Mouse (Mus musculus) spleen, adult 2 months (tissue): ENCODE results near the gene Man2a2. TPM values are rescaled to one million over a fixed set of nuclear protein-coding genes. Genes with fewer than 3 reads are reported as not detected.

Experiments used
- DNase-seq, 2 experiments: peaks; one replicate each; pipeline versions ENCODE4 v3.0.0 to v3.0.0-alpha.2; 2012 to 2021; ENCODE audit warnings: low spot score in 2 of 2, low read depth in 1 of 2
- H3K27ac ChIP-seq: fragments of 200-500 bp; 2 replicates; pipeline ENCODE4 v1.5.1; 2012; ENCODE audit warnings: low read length, inconsistent platforms; ENCODE audit not compliant: insufficient read depth
- H3K27me3 ChIP-seq: fragments of 200-500 bp; 2 replicates; pipeline ENCODE4 v1.6.1; 2012; ENCODE audit warnings: mild to moderate bottlenecking, moderate library complexity, low read length, inconsistent platforms; ENCODE audit not compliant: control insufficient read depth, insufficient read depth
- H3K36me3 ChIP-seq: fragments of 200-500 bp; 2 replicates; pipeline ENCODE4 v1.6.1; 2012; ENCODE audit warnings: mild to moderate bottlenecking, low read length, inconsistent platforms; ENCODE audit not compliant: control insufficient read depth, insufficient read depth
- H3K4me1 ChIP-seq: fragments of 200-500 bp; 2 replicates; pipeline ENCODE4 v1.6.1; 2011; ENCODE audit warnings: inconsistent platforms; ENCODE audit not compliant: control insufficient read depth, insufficient read depth, insufficient read length
- H3K4me3 ChIP-seq: fragments of 200-500 bp; 2 replicates; pipeline ENCODE4 v1.5.1; 2011; ENCODE audit warnings: mild to moderate bottlenecking, inconsistent platforms; ENCODE audit not compliant: insufficient read depth, insufficient read length; ENCODE audit errors: extremely low read depth
- CTCF ChIP-seq: fragments of 200-500 bp; IDR thresholded peaks from 2 replicates; pipeline ENCODE4 v1.5.1; 2011; ENCODE audit warnings: mild to moderate bottlenecking, inconsistent platforms; ENCODE audit not compliant: insufficient read depth, insufficient read length, insufficient replicate concordance; ENCODE audit errors: extremely low read depth
- POLR2A ChIP-seq: fragments of 200-500 bp; IDR thresholded peaks from 2 replicates; pipeline ENCODE4 v1.6.1; 2011; ENCODE audit warnings: low read depth, low read length, inconsistent platforms
- WGBS: fragments of 180-500 bp; shearing (Covaris S2); methylation state at CpG from one replicate; pipeline ENCODE4 v1.1.7; 2018; 5-methylcytosine and 5-hydroxymethylcytosine counted together
- polyA plus RNA-seq: library from polyadenylated mRNA; depleted of rRNA; stranded (reverse); fragments of >200 nt; gene quantifications from 2 replicates; pipeline ENCODE4 v1.2.3, GENCODE M21; 2012

Man2a2 gene
- polyA plus RNA-seq, 1 experiment: 98.3 TPM

DNA sequence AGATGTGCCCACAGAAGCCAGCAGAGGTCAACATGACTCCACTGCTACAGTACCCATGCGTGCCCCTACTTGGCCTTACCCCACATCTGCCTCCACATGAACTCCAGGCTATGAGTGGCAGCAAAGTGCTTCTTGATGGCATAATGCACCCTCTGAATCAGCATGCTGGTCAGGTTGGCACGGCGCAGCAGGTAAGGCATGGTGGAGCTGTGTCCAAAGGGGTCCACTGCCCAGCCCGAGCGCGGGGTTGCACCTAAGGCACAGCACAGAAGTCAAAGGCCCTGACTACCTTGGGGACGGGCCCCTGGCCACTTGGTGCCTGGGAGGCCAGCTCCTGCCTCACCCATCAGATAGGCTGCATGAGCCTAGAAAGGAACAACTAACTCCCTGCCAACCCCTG, 3.9 kb downstream of the Man2a2 start:
- H3K36me3 ChIP-seq: peaks cover 25% of the 10 kb centered on the region
- H3K27ac ChIP-seq: no peak overlapping the region
- 98% methylated on average over 7 of the region's 7 CpGs for WGBS
- no peaks in the 10 kb centered on the region for H3K27me3 ChIP-seq
- H3K4me1 ChIP-seq: peaks cover 17% of the 10 kb centered on the region; the same call in 1 of the 2 replicates
- DNase-seq: no peak
- H3K4me3 ChIP-seq: no peak overlapping the region
- TF ChIP-seq CTCF: no peak
- TF ChIP-seq POLR2A: no peak

DNA sequence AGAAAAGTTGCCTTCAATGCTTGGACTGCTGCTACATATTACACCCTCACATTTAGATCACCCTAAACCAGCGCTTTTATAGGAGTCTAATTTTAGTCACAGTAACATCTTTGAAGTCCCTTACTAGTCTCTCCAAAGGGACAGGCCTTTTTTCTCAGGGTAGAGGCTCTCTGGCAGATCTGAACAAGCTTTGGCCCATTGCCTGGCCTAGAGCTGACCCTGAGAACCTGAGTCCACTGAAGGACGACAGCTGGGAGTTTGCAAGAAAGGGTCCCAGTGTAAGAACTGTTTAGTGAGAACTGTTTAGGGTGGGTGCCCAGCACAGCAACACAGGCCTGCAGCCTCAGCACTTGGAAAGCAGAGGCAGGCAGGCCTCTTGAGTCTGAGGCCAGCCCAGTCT, 5.4 kb downstream of the Man2a2 start:
- no peak for TF ChIP-seq CTCF
- TF ChIP-seq POLR2A: no peak
- H3K36me3 ChIP-seq: peaks cover 34% of the 10 kb centered on the region
- no peaks in the 10 kb centered on the region for H3K27me3 ChIP-seq
- DNase-seq: no peak
- H3K4me1 ChIP-seq: peaks cover 17% of the 10 kb centered on the region; the same call in 1 of the 2 replicates
- 88% methylated on average over 2 of the region's 2 CpGs for WGBS
- H3K4me3 ChIP-seq: no peak overlapping the region
- no peak overlapping the region for H3K27ac ChIP-seq

DNA sequence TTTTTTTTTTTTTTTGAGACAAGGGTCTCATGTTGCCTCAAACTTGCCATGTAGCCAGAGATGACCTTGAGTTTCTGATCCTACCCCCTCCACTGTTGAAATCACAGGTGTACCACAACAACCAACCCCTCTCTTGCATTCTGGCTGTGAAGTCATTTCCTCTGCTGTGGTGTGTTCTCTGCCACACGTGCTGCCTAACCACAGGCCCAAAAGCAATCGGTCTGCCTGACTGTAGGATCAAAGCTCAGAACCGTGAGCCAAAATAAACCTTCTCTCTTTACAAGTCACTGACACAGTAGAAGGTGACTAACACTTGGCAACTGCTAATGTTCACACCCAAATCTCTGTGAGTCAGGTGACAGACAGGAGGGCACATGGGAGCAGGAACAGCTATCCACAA, 10.7 kb downstream of the Man2a2 start:
- no peaks in the 10 kb centered on the region for H3K4me1 ChIP-seq
- no peak overlapping the region for H3K27ac ChIP-seq
- DNase-seq: no peak
- no peak overlapping the region for H3K4me3 ChIP-seq
- no peak for TF ChIP-seq CTCF
- no peak for TF ChIP-seq POLR2A
- no peaks in the 10 kb centered on the region for H3K27me3 ChIP-seq
- H3K36me3 ChIP-seq: peaks cover 54% of the 10 kb centered on the region
- 23% methylated on average over 3 of the region's 3 CpGs for WGBS

DNA sequence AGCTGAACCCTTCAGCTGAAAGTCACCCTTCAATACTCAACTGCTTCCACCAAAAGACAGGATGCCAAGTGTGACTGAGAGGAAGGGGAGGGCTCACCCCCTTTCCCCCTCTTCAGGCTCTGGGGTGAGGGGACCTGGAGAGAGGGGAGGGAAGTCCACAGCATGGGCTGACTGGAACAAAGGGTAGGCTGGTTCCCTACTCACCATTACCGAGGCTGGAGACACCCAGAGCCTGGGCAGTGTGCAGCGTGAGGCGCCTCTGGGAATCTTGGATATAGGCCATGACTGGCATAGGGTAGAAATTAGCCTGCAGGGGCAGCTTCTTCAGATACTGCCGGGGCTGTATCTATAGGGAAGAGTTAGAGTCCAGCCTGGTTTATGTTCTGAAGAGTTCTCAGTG, 13.1 kb downstream of the Man2a2 start:
- no peaks in the 10 kb centered on the region for H3K4me1 ChIP-seq
- 80% methylated on average over 4 of the region's 4 CpGs for WGBS
- H3K36me3 ChIP-seq: peaks cover 50% of the 10 kb centered on the region

DNA sequence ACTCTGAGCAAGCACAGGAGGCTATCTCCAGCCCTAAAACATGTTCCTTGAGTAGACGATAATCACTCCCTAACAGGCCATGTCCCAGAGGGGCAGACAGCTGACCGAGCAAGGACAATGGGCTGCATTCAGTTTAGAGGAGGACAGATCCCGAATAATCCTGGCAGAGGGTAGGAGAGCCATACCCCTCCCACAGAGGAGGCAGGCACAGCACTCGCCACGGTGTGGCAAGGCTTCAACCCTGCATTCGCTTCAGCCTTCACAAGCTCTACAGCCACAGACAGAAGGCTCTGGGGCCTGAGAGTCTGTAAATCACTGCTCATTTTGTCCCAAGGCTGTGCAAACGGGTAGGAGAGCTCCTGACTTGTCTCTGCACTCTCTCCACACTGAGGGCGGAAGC, 14.0 kb downstream of the Man2a2 start:
- H3K27ac ChIP-seq: no peak overlapping the region
- no peaks in the 10 kb centered on the region for H3K27me3 ChIP-seq
- H3K4me1 ChIP-seq: no peaks in the 10 kb centered on the region
- TF ChIP-seq CTCF: no peak
- no peak for TF ChIP-seq POLR2A
- 88% methylated on average over 8 of the region's 8 CpGs for WGBS
- H3K36me3 ChIP-seq: peaks cover 50% of the 10 kb centered on the region
- DNase-seq: no peak
- H3K4me3 ChIP-seq: no peak overlapping the region

More for the DNA sequence above, 13.1 kb downstream of the Man2a2 start:
- Histone ChIP-seq H3K27ac (no peak overlapping the region), H3K27me3 (no peaks in the 10 kb centered on the region), H3K4me3 (no peak overlapping the region)
- DNase-seq: no peak
- no peak for TF ChIP-seq POLR2A
- TF ChIP-seq CTCF: no peak

DNA sequence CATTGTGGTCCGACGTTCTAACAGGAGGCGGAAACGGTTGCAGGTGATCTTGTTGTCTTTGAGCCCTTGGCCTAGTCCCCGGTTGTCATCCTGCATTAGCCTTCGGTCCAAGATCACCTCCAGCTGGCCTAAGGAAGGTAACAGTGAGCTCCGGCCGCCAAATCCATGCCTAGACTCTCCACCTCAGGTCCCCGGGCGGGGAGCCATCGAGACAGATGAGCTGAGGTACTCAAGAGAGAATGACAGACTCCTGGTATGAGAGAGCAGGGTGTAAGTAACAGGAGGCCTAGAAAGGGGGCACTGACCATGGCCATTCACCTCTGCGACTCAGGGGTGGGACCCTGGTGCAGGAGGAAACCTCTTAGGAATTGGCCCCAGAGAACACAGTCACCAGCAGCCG, 14.8 kb downstream of the Man2a2 start:
- DNase-seq: no peak
- WGBS: 94% methylated on average over 13 of the region's 13 CpGs
- no peak overlapping the region for H3K4me3 ChIP-seq
- H3K36me3 ChIP-seq: peaks cover 53% of the 10 kb centered on the region
- no peak overlapping the region for H3K27ac ChIP-seq
- H3K27me3 ChIP-seq: no peaks in the 10 kb centered on the region
- TF ChIP-seq CTCF (no peak), POLR2A (no peak)
- H3K4me1 ChIP-seq: no peaks in the 10 kb centered on the region

DNA sequence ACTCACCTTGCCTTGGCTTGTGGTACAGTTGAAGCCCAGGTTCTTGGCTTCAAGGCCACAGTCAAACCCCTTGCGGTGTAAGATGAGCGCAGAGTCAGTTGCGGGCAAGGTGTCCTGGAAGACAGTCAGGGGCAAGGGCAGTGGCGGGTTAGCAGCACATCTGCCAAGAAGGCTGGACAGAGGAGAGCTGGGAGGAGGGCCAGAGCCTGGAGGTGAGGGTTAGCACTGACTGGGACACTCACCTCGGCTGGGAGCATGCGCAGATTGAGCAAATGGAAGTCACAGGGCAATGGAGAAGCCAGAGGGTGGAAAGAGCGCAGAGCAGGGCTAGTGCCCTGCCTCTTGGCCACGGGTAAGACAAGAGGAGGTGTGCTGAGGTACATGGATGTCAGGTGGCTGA, 18.3 kb downstream of the Man2a2 start:
- TF ChIP-seq CTCF (no peak), POLR2A (no peak)
- Histone ChIP-seq H3K27ac (no peak overlapping the region), H3K36me3 (peaks cover 36% of the 10 kb centered on the region), H3K27me3 (no peaks in the 10 kb centered on the region), H3K4me3 (no peak overlapping the region), H3K4me1 (no peaks in the 10 kb centered on the region)
- 96% methylated on average over 8 of the region's 8 CpGs for WGBS
- no peak for DNase-seq
